Mouse (Mus musculus): ENCODE data around the gene Kptn. TPM values are rescaled to one million over a fixed set of nuclear protein-coding genes. Genes with fewer than 3 reads are reported as not detected.

Kptn gene
- 39.0 and 39.5 TPM in 2 replicates for polyA plus RNA-seq (2014; fragmentation: Nextera tagmentation; extraction: Ambion mirVana)

GRCm38 (mm10) chr7:16119569-16120261 is at the start of gene Kptn:
Gene Kptn (plus strand): TSS chr7:16119895.
- WGBS: 1% methylated on average over 33 of the region's 33 CpGs
- Histone ChIP-seq H3K4me1 (ENCODE audit: control insufficient read depth, insufficient read depth, low read length) (peaks cover 9% of the 10 kb centered on the region; the same call in 1 of the 2 replicates), H3K4me2 (ENCODE audit: low read depth, low read length) (peak within 1 kb of the TSS; percentile 74), H3K27ac (ENCODE audit: low read depth, low read length) (peak within 1 kb of the TSS; percentile 93), H3K9me3 (ENCODE audit: control insufficient read depth, low read length) (no peaks in the 10 kb centered on the region), H3K36me3 (ENCODE audit: control insufficient read depth, insufficient read depth, low read length) (peaks cover 30% of the 10 kb centered on the region), H3K9ac (replicated peaks; ENCODE audit: low read depth, low read length) (peak within 1 kb of the TSS; percentile 77), H3K4me3 (ENCODE audit: low read depth, low read length) (peak within 1 kb of the TSS; percentile 69), H3K27me3 (ENCODE audit: control insufficient read depth, insufficient read depth, low read length) (no peaks in the 10 kb centered on the region)
- ATAC-seq (ENCODE audit: low read depth): peak; percentile 83

- Histone ChIP-seq H3K27ac (ENCODE audit: low read depth, low read length) (no peak overlapping the region), H3K27me3 (ENCODE audit: control insufficient read depth, insufficient read depth, low read length) (0 out of 2 replicates have a peak, but pooled peaks cover 2% of the 10 kb centered on the region), H3K9me3 (ENCODE audit: control insufficient read depth, low read length) (no peaks in the 10 kb centered on the region), H3K4me1 (ENCODE audit: control insufficient read depth, insufficient read depth, low read length) (no peaks in the 10 kb centered on the region), H3K4me2 (ENCODE audit: low read depth, low read length) (no peak overlapping the region), H3K4me3 (ENCODE audit: low read depth, low read length) (no peak overlapping the region), H3K9ac (replicated peaks; ENCODE audit: low read depth, low read length) (no peak overlapping the region), H3K36me3 (ENCODE audit: control insufficient read depth, insufficient read depth, low read length) (no peaks in the 10 kb centered on the region)
- no peak for ATAC-seq (ENCODE audit: low read depth)
These were observed 48.8 kb upstream of the Kptn start for GRCm38 (mm10) chr7:16070846-16071245.

GRCm38 (mm10) chr7:16071906-16072305 is 47.8 kb upstream of the Kptn start:
- Histone ChIP-seq H3K4me3 (ENCODE audit: low read depth, low read length) (no peak overlapping the region), H3K9ac (replicated peaks; ENCODE audit: low read depth, low read length) (no peak overlapping the region), H3K4me2 (ENCODE audit: low read depth, low read length) (no peak overlapping the region), H3K27me3 (ENCODE audit: control insufficient read depth, insufficient read depth, low read length) (0 out of 2 replicates have a peak, but pooled peaks cover 2% of the 10 kb centered on the region), H3K27ac (ENCODE audit: low read depth, low read length) (no peak overlapping the region), H3K4me1 (ENCODE audit: control insufficient read depth, insufficient read depth, low read length) (no peaks in the 10 kb centered on the region), H3K36me3 (ENCODE audit: control insufficient read depth, insufficient read depth, low read length) (no peaks in the 10 kb centered on the region), H3K9me3 (ENCODE audit: control insufficient read depth, low read length) (no peaks in the 10 kb centered on the region)
- WGBS: 87% methylated on average over 6 of the region's 6 CpGs
- no peak for ATAC-seq (ENCODE audit: low read depth)

- Histone ChIP-seq H3K4me2 (ENCODE audit: low read depth, low read length) (no peak overlapping the region), H3K36me3 (ENCODE audit: control insufficient read depth, insufficient read depth, low read length) (no peaks in the 10 kb centered on the region), H3K27me3 (ENCODE audit: control insufficient read depth, insufficient read depth, low read length) (no peaks in the 10 kb centered on the region), H3K9me3 (ENCODE audit: control insufficient read depth, low read length) (no peaks in the 10 kb centered on the region), H3K9ac (replicated peaks; ENCODE audit: low read depth, low read length) (no peak overlapping the region), H3K27ac (ENCODE audit: low read depth, low read length) (no peak overlapping the region), H3K4me3 (ENCODE audit: low read depth, low read length) (no peak overlapping the region), H3K4me1 (ENCODE audit: control insufficient read depth, insufficient read depth, low read length) (no peaks in the 10 kb centered on the region)
- WGBS: 74% methylated on average over 1 of the region's 1 CpGs
- no peak for ATAC-seq (ENCODE audit: low read depth)
These were observed 39.7 kb upstream of the Kptn start for GRCm38 (mm10) chr7:16079947-16080346.

GRCm38 (mm10) chr7:16080581-16080980 is 39.1 kb upstream of the Kptn start:
- H3K27me3 ChIP-seq (ENCODE audit: control insufficient read depth, insufficient read depth, low read length): no peaks in the 10 kb centered on the region
- H3K4me1 ChIP-seq (ENCODE audit: control insufficient read depth, insufficient read depth, low read length): no peaks in the 10 kb centered on the region
- H3K9me3 ChIP-seq (ENCODE audit: control insufficient read depth, low read length): no peaks in the 10 kb centered on the region
- WGBS: 77% methylated on average over 4 of the region's 4 CpGs
- H3K9ac ChIP-seq (replicated peaks; ENCODE audit: low read depth, low read length): no peak overlapping the region
- no peak overlapping the region for H3K4me3 ChIP-seq (ENCODE audit: low read depth, low read length)
- H3K36me3 ChIP-seq (ENCODE audit: control insufficient read depth, insufficient read depth, low read length): no peaks in the 10 kb centered on the region
- no peak overlapping the region for H3K27ac ChIP-seq (ENCODE audit: low read depth, low read length)
- no peak for ATAC-seq (ENCODE audit: low read depth)
- H3K4me2 ChIP-seq (ENCODE audit: low read depth, low read length): no peak overlapping the region

- Histone ChIP-seq H3K9ac (replicated peaks; ENCODE audit: low read depth, low read length) (no peak overlapping the region), H3K36me3 (ENCODE audit: control insufficient read depth, insufficient read depth, low read length) (no peaks in the 10 kb centered on the region), H3K27ac (ENCODE audit: low read depth, low read length) (no peak overlapping the region), H3K4me3 (ENCODE audit: low read depth, low read length) (no peak overlapping the region), H3K4me2 (ENCODE audit: low read depth, low read length) (no peak overlapping the region), H3K9me3 (ENCODE audit: control insufficient read depth, low read length) (no peaks in the 10 kb centered on the region), H3K4me1 (ENCODE audit: control insufficient read depth, insufficient read depth, low read length) (no peaks in the 10 kb centered on the region), H3K27me3 (ENCODE audit: control insufficient read depth, insufficient read depth, low read length) (no peaks in the 10 kb centered on the region)
- no peak for ATAC-seq (ENCODE audit: low read depth)
- WGBS: 53% methylated on average over 4 of the region's 4 CpGs
These were observed 36.3 kb upstream of the Kptn start for GRCm38 (mm10) chr7:16083361-16083760.

- H3K4me3 ChIP-seq (ENCODE audit: low read depth, low read length): no peak overlapping the region
- no peak overlapping the region for H3K4me2 ChIP-seq (ENCODE audit: low read depth, low read length)
- H3K9me3 ChIP-seq (ENCODE audit: control insufficient read depth, low read length): no peaks in the 10 kb centered on the region
- H3K4me1 ChIP-seq (ENCODE audit: control insufficient read depth, insufficient read depth, low read length): no peaks in the 10 kb centered on the region
- no peak overlapping the region for H3K27ac ChIP-seq (ENCODE audit: low read depth, low read length)
- H3K27me3 ChIP-seq (ENCODE audit: control insufficient read depth, insufficient read depth, low read length): no peaks in the 10 kb centered on the region
- ATAC-seq (ENCODE audit: low read depth): no peak
- H3K36me3 ChIP-seq (ENCODE audit: control insufficient read depth, insufficient read depth, low read length): no peaks in the 10 kb centered on the region
- 83% methylated on average over 2 of the region's 2 CpGs for WGBS
- no peak overlapping the region for H3K9ac ChIP-seq (replicated peaks; ENCODE audit: low read depth, low read length)
These were observed 32.1 kb upstream of the Kptn start for GRCm38 (mm10) chr7:16087587-16087986.

GRCm38 (mm10) chr7:16094592-16094991 is 25.1 kb upstream of the Kptn start:
- 71% methylated on average over 3 of the region's 3 CpGs for WGBS
- H3K4me3 ChIP-seq (ENCODE audit: low read depth, low read length): no peak overlapping the region
- no peak overlapping the region for H3K9ac ChIP-seq (replicated peaks; ENCODE audit: low read depth, low read length)
- H3K27me3 ChIP-seq (ENCODE audit: control insufficient read depth, insufficient read depth, low read length): no peaks in the 10 kb centered on the region
- no peak overlapping the region for H3K4me2 ChIP-seq (ENCODE audit: low read depth, low read length)
- no peak for ATAC-seq (ENCODE audit: low read depth)
- no peaks in the 10 kb centered on the region for H3K9me3 ChIP-seq (ENCODE audit: control insufficient read depth, low read length)
- no peaks in the 10 kb centered on the region for H3K36me3 ChIP-seq (ENCODE audit: control insufficient read depth, insufficient read depth, low read length)
- peaks cover 6% of the 10 kb centered on the region for H3K4me1 ChIP-seq (ENCODE audit: control insufficient read depth, insufficient read depth, low read length)
- no peak overlapping the region for H3K27ac ChIP-seq (ENCODE audit: low read depth, low read length)

GRCm38 (mm10) chr7:16098021-16099017 is 21.4 kb upstream of the Kptn start, which contains the start of gene Napa:
Gene Napa (plus strand): TSS chr7:16098458.
- Histone ChIP-seq H3K4me1 (ENCODE audit: control insufficient read depth, insufficient read depth, low read length) (peaks cover 15% of the 10 kb centered on the region), H3K4me3 (ENCODE audit: low read depth, low read length) (peak within 1 kb of the TSS; percentile 98), H3K9me3 (ENCODE audit: control insufficient read depth, low read length) (no peaks in the 10 kb centered on the region), H3K4me2 (ENCODE audit: low read depth, low read length) (peak within 1 kb of the TSS; percentile 94), H3K36me3 (ENCODE audit: control insufficient read depth, insufficient read depth, low read length) (no peaks in the 10 kb centered on the region), H3K9ac (replicated peaks; ENCODE audit: low read depth, low read length) (peak within 1 kb of the TSS; percentile 97), H3K27ac (ENCODE audit: low read depth, low read length) (peak within 1 kb of the TSS; percentile 87), H3K27me3 (ENCODE audit: control insufficient read depth, insufficient read depth, low read length) (no peaks in the 10 kb centered on the region)
- peak; percentile 98 for ATAC-seq (ENCODE audit: low read depth)
- under 1% methylated on average over 64 of the region's 68 CpGs for WGBS
